Mouse (Mus musculus) embryo, embryonic 10.5 days (tissue): Measurements from ENCODE around the gene Chkb.

Experiments used
- DNase-seq: peaks from one replicate; pipeline ENCODE4 v3.0.0-alpha.2; 2015; ENCODE audit warnings: low spot score

Chkb gene

GRCm38 (mm10) chr15:89429352-89430221 lies at the start of gene Chkb, which contains the start of the genes C730034F03Rik and Gm44502:
Chkb (minus strand) TSS chr15:89429908.
C730034F03Rik (plus strand) TSS chr15:89429589.
Gm44502 (minus strand) TSS chr15:89429696.
- peak; percentile 95 for DNase-seq

GRCm38 (mm10) chr15:89478622-89479021 lies 48.9 kb upstream of the Chkb start:
- DNase-seq: no peak

- no peak for DNase-seq
Measured at GRCm38 (mm10) chr15:89477806-89478205, 48.1 kb upstream of the Chkb start.

- no peak for DNase-seq
Measured at GRCm38 (mm10) chr15:89477091-89477491, 47.4 kb upstream of the Chkb start, which contains the start of gene Arsa. Arsa (minus strand) TSS chr15:89477425.

- no peak for DNase-seq
Measured at GRCm38 (mm10) chr15:89476475-89476815, 46.7 kb upstream of the Chkb start.

- peak; percentile 94 for DNase-seq
Measured at GRCm38 (mm10) chr15:89475611-89476474, 46.1 kb upstream of the Chkb start.

- no peak for DNase-seq
Measured at GRCm38 (mm10) chr15:89475293-89475600, 45.5 kb upstream of the Chkb start.

GRCm38 (mm10) chr15:89474596-89475292 lies 45.0 kb upstream of the Chkb start:
- DNase-seq: no peak

- DNase-seq: no peak
Measured at GRCm38 (mm10) chr15:89473921-89474320, 44.2 kb upstream of the Chkb start.

GRCm38 (mm10) chr15:89473370-89473769 lies 43.7 kb upstream of the Chkb start:
- no peak for DNase-seq

GRCm38 (mm10) chr15:89471476-89471875 lies 41.8 kb upstream of the Chkb start:
- DNase-seq: no peak

- peak; percentile 77 for DNase-seq
Measured at GRCm38 (mm10) chr15:89468577-89468976, 38.9 kb upstream of the Chkb start.

GRCm38 (mm10) chr15:89465052-89465451 lies 35.3 kb upstream of the Chkb start:
- peak; percentile 36 for DNase-seq

GRCm38 (mm10) chr15:89463334-89464235 lies 33.9 kb upstream of the Chkb start:
- no peak for DNase-seq

- no peak for DNase-seq
Measured at GRCm38 (mm10) chr15:89462176-89462575, 32.5 kb upstream of the Chkb start.

GRCm38 (mm10) chr15:89461321-89461720 lies 31.6 kb upstream of the Chkb start:
- no peak for DNase-seq

GRCm38 (mm10) chr15:89460298-89460697 lies 30.6 kb upstream of the Chkb start:
- no peak for DNase-seq

GRCm38 (mm10) chr15:89459821-89460220 lies 30.1 kb upstream of the Chkb start:
- no peak for DNase-seq

- DNase-seq: no peak
Measured at GRCm38 (mm10) chr15:89458942-89459341, 29.2 kb upstream of the Chkb start.

GRCm38 (mm10) chr15:89455642-89456041 lies 25.9 kb upstream of the Chkb start:
- no peak for DNase-seq

- DNase-seq: no peak
Measured at GRCm38 (mm10) chr15:89454857-89455256, 25.1 kb upstream of the Chkb start.
